Comparison of ENCODE assay signal across 7 mouse cellular contexts in the genomic region with DNA sequence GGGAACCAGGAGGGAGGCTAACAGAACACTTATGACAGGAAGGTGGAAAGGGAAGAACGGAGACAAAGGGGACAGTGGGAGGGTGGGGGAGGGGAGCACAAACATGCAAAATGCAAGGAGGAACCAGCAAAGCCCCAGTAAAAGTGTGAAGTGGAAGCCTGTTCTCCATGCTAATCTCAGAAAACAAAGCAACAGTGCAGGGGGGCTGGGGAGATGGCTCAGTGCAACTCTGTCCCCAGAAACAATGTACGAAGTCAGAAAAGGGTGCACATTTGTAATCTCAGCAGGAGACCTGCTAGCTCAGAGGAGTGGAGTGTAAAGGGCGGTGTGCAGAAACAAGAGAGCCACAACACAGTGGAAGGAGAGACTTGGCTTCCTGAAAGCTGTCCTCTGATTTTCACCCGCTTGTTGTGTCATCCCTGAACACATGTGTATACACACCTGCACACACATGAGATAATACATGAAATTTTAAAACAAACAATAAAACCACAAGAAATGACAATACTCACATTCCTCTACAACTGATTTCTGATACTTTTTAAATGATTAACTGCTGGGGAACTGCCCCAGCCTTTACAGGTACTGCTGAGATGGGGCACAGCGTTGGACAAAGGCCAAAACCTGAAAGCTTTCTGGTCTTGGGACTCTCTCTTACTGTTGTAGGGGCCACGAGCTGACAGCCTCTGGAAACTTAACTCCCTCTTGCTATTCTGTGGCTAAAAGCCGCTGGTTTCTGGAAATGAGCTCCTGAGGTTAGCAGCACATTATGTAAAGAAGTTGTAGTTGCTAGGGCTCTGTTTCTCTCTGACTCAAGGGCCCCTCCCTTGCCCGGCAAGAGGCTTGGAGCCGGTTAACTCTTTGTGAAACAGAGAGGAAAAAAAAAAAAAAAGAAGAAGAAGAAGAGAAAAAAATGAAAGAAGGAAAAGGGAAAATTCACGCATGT. TPM values are rescaled to one million over a fixed set of nuclear protein-coding genes. Genes with fewer than 3 reads are reported as not detected.
A peak's percentile ranks its signal among the peaks of the same experiment; 100 is the strongest.
DNase-seq lines count a peak whose midpoint lies in the region; ATAC-seq and TF ChIP-seq lines count a peak whose summit lies in the region.

No protein-coding gene starts in this region.

- no peak for ATAC-seq in liver, embryonic 14.5 days (ENCODE audit: insufficient read depth)

- no peaks in the 10 kb centered on the region for H3K4me1 ChIP-seq in ES-Bruce4 (ENCODE audit: control insufficient read depth, insufficient read depth, low read length)
- H3K4me1 ChIP-seq in liver, embryonic 14.5 days (replicated peaks; ENCODE audit: control insufficient read depth in 2 of 2, insufficient read depth in 2 of 2, low read length in 1 of 2) = peaks cover 30 to 49% of the 10 kb centered on the region in 2 experiments

- no peaks in the 10 kb centered on the region for H3K36me3 ChIP-seq in ES-Bruce4 (ENCODE audit: control insufficient read depth, insufficient read depth, low read length, poor library complexity, severe bottlenecking)
- no peaks in the 10 kb centered on the region for H3K36me3 ChIP-seq in liver, embryonic 14.5 days (replicated peaks; ENCODE audit: control insufficient read depth, insufficient read depth, low read depth)

- peak; percentile 53; the same call in 1 of the 2 replicates for TF ChIP-seq EP300 in ES-Bruce4 (IDR thresholded peaks at IDR 0.05; ENCODE audit: insufficient read depth, low read depth, low read length)
- no peak for TF ChIP-seq EP300 in liver, embryonic 14.5 days (IDR thresholded peaks at IDR 0.05; ENCODE audit: low read depth)

- WGBS in liver, embryonic 14.5 days (ENCODE audit: insufficient replicate concordance) = 14% methylated on average over 10 of the region's 10 CpGs

- peak overlapping the region; percentile 93 for H3K27ac ChIP-seq in ES-Bruce4 (ENCODE audit: insufficient read depth, low read length)
- H3K27ac ChIP-seq in liver, embryonic 14.5 days = peak overlapping the region; percentile 36; the same call in 1 of the 2 replicates

- peak; percentile 83 for DNase-seq in ZHBTc4 (ENCODE audit: low read depth, low spot score)
- peak; percentile 45 for DNase-seq in induced T-regulatory cell, adult 2 months (ENCODE audit: low read depth)
- no peak for DNase-seq in liver, embryonic 14.5 days (ENCODE audit: low read depth in 3 of 3, low spot score in 3 of 3)
- peak; percentile 51 for DNase-seq in yolk sac, embryonic 10.5 days (ENCODE audit: low spot score)
- DNase-seq in ovary, postnatal 36 days (ENCODE audit: low spot score) = no peak
- DNase-seq in layer of hippocampus, postnatal 14 days (ENCODE audit: low spot score in 2 of 2) = no peak

- no peaks in the 10 kb centered on the region for H3K9me3 ChIP-seq in ES-Bruce4 (replicated peaks; ENCODE audit: control insufficient read depth, insufficient read depth, low read length, poor library complexity, severe bottlenecking)
- no peaks in the 10 kb centered on the region for H3K9me3 ChIP-seq in liver, embryonic 14.5 days (ENCODE audit: control insufficient read depth, low read length)

- H3K4me2 ChIP-seq in liver, embryonic 14.5 days (ENCODE audit: low read depth) = peak overlapping the region; percentile 39

- H3K9ac ChIP-seq in ES-Bruce4 (ENCODE audit: low read depth, poor library complexity, severe bottlenecking) = 0 out of 2 replicates have a peak overlapping the region, but pooled peaks have one; percentile 14
- no peak overlapping the region for H3K9ac ChIP-seq in liver, embryonic 14.5 days (replicated peaks)

- no peak for TF ChIP-seq POLR2A in ES-Bruce4 (IDR thresholded peaks at IDR 0.05; ENCODE audit: insufficient read depth, low read length)

- H3K27me3 ChIP-seq in ES-Bruce4 (ENCODE audit: control insufficient read depth, insufficient read depth, low read length, poor library complexity, severe bottlenecking) = no peaks in the 10 kb centered on the region
- no peaks in the 10 kb centered on the region for H3K27me3 ChIP-seq in liver, embryonic 14.5 days (ENCODE audit: control insufficient read depth, insufficient read depth, low read length)

- no peak for TF ChIP-seq CTCF in ES-Bruce4 (IDR thresholded peaks at IDR 0.05; ENCODE audit: low read depth, low read length)
- TF ChIP-seq CTCF in liver, embryonic 14.5 days (IDR thresholded peaks at IDR 0.05; ENCODE audit: low read depth) = no peak

- H3K4me3 ChIP-seq in ES-Bruce4 (ENCODE audit: low read depth, low read length) = 0 out of 2 replicates have a peak overlapping the region, but pooled peaks have one; percentile 18
- H3K4me3 ChIP-seq in liver, embryonic 14.5 days (ENCODE audit: insufficient read depth in 1 of 2, low read depth in 2 of 2, low read length in 2 of 2) = no peak overlapping the region

RNA-seq across cellular contexts. Expression of a gene that starts 11.4 kb away (rescaled TPM):
- 54.0 and 58.9 TPM in 2 replicates for polyA plus RNA-seq in ES-Bruce4 (2011; ENCODE audit: insufficient read depth, insufficient read length, low read depth, missing spikeins)
- 6.9 and 9.0 TPM in 2 replicates for polyA plus RNA-seq in liver, embryonic 14.5 days (2012; rRNA removed)
- polyA plus RNA-seq in liver, embryonic 14.5 days (2014; fragmentation: Nextera tagmentation; extraction: Ambion mirVana) = 12.7 and 15.3 TPM in 2 replicates
- 100 to 1,000 TPM; 203 to 213 TPM for total RNA-seq in layer of hippocampus, postnatal 14 days (2021)

RNA-seq across cellular contexts. Expression of a gene that starts 22.9 kb away (rescaled TPM):
- 1.3 TPM in 1 of 2 replicates, not detected in the other for polyA plus RNA-seq in ES-Bruce4 (2011; ENCODE audit: insufficient read depth, insufficient read length, low read depth, missing spikeins)
- 5.1 and 5.5 TPM in 2 replicates for polyA plus RNA-seq in liver, embryonic 14.5 days (2012; rRNA removed)
- 5.0 and 6.8 TPM in 2 replicates for polyA plus RNA-seq in liver, embryonic 14.5 days (2014; fragmentation: Nextera tagmentation; extraction: Ambion mirVana)
- total RNA-seq in layer of hippocampus, postnatal 14 days (2021) = 10 to 100 TPM; 12.3 to 16.0 TPM

RNA-seq across cellular contexts. Expression of a gene that starts 59.3 kb away (rescaled TPM):
- polyA plus RNA-seq in ES-Bruce4 (2011; ENCODE audit: insufficient read depth, insufficient read length, low read depth, missing spikeins) = 651 and 659 TPM in 2 replicates
- polyA plus RNA-seq in liver, embryonic 14.5 days (2012; rRNA removed) = 101 and 167 TPM in 2 replicates
- 341 and 347 TPM in 2 replicates for polyA plus RNA-seq in liver, embryonic 14.5 days (2014; fragmentation: Nextera tagmentation; extraction: Ambion mirVana)
- 100 to 1,000 TPM; 223 to 246 TPM for total RNA-seq in layer of hippocampus, postnatal 14 days (2021)

RNA-seq across cellular contexts. Expression of a gene that starts 59.4 kb away (rescaled TPM):
- polyA plus RNA-seq in ES-Bruce4 (2011; ENCODE audit: insufficient read depth, insufficient read length, low read depth, missing spikeins) = 6.5 and 7.8 TPM in 2 replicates
- polyA plus RNA-seq in liver, embryonic 14.5 days (2012; rRNA removed) = 4.8 and 6.7 TPM in 2 replicates
- polyA plus RNA-seq in liver, embryonic 14.5 days (2014; fragmentation: Nextera tagmentation; extraction: Ambion mirVana) = 7.9 and 9.0 TPM in 2 replicates
- total RNA-seq in layer of hippocampus, postnatal 14 days (2021) = 10 to 100 TPM; 12.9 to 13.5 TPM

Comparison
In these comparisons a context has a peak if more than half of its experiments do, and no peak if none do; other contexts are left out.
1. DNase-seq: peak in ZHBTc4 (single experiment), induced T-regulatory cell, adult 2 months (single experiment) and yolk sac, embryonic 10.5 days (single experiment); none in liver, embryonic 14.5 days (0 of 3), ovary, postnatal 36 days (single experiment) and layer of hippocampus, postnatal 14 days (0 of 2).